Mouse (Mus musculus) myocyte (in vitro differentiated cells): ENCODE measurements around the gene Adcy6. TPM values are rescaled to one million over a fixed set of nuclear protein-coding genes. Genes with fewer than 3 reads are reported as not detected.

Experiments
- H3K27me3 ChIP-seq: one replicate; pipeline ENCODE4 v1.6.1; 2011; ENCODE audit not compliant: control insufficient read depth, insufficient read depth, insufficient read length
- H3K36me3 ChIP-seq: one replicate; pipeline ENCODE4 v1.6.1; 2011; ENCODE audit not compliant: control insufficient read depth, insufficient read depth
- H3K4me2 ChIP-seq: one replicate; pipeline ENCODE4 v1.6.1; 2011; ENCODE audit warnings: low read depth, control low read depth
- H3K4me3 ChIP-seq: one replicate; pipeline ENCODE4 v1.5.1; 2011; ENCODE audit warnings: mild to moderate bottlenecking, control low read depth, moderate library complexity
- H3K79me2 ChIP-seq: one replicate; pipeline ENCODE4 v1.6.1; 2011; ENCODE audit not compliant: control insufficient read depth, insufficient read depth
- H3ac ChIP-seq: one replicate; pipeline ENCODE4 v1.6.1; 2011; ENCODE audit not compliant: control insufficient read depth, insufficient read length
- CEBPB ChIP-seq: IDR thresholded peaks from 2 replicates; pipeline ENCODE4 v1.6.1; 2011; ENCODE audit warnings: mild to moderate bottlenecking, moderate library complexity; ENCODE audit not compliant: poor library complexity, insufficient read depth, severe bottlenecking
- E2F4 ChIP-seq: IDR thresholded peaks from one replicate; pipeline ENCODE4 v1.6.1; 2011; ENCODE audit warnings: mild to moderate bottlenecking, control low read depth, moderate library complexity; ENCODE audit not compliant: insufficient read depth
- MAX ChIP-seq: IDR thresholded peaks from one replicate; pipeline ENCODE4 v1.6.1; 2011; ENCODE audit warnings: low read depth, mild to moderate bottlenecking, control low read depth
- MYOD1 ChIP-seq, 3 experiments: IDR thresholded peaks; one replicate each; pipeline ENCODE4 v1.6.1; 2011; ENCODE audit warnings: control low read depth in 2 of 3, low read depth in 2 of 3, mild to moderate bottlenecking in 2 of 3, moderate library complexity in 1 of 3; ENCODE audit not compliant: insufficient read length in 2 of 3, control insufficient read depth in 1 of 3
- MYOG ChIP-seq, 3 experiments: IDR thresholded peaks; one replicate each; pipeline ENCODE4 v1.6.1; 2011; ENCODE audit warnings: control low read depth in 2 of 3, low read depth in 2 of 3, mild to moderate bottlenecking in 2 of 3; ENCODE audit not compliant: insufficient read length in 2 of 3, control insufficient read depth in 1 of 3, insufficient read depth in 1 of 3
- POLR2A ChIP-seq: IDR thresholded peaks from one replicate; pipeline ENCODE4 v1.6.1; 2011; ENCODE audit warnings: low read depth, mild to moderate bottlenecking, control low read depth, moderate library complexity; ENCODE audit not compliant: insufficient read length
- POLR2AphosphoS2 ChIP-seq: IDR thresholded peaks from one replicate; pipeline ENCODE4 v1.6.1; 2011; ENCODE audit warnings: low read depth, control low read depth; ENCODE audit not compliant: insufficient read length
- REST ChIP-seq: IDR thresholded peaks from one replicate; pipeline ENCODE4 v1.6.1; 2011; ENCODE audit warnings: mild to moderate bottlenecking, control low read depth, moderate library complexity; ENCODE audit not compliant: insufficient read depth, insufficient read length
- SRF ChIP-seq: IDR thresholded peaks from one replicate; pipeline ENCODE4 v1.6.1; 2011; ENCODE audit warnings: low read depth; ENCODE audit not compliant: control insufficient read depth, insufficient read length
- TCF12 ChIP-seq: IDR thresholded peaks from one replicate; pipeline ENCODE4 v1.6.1; 2011; ENCODE audit warnings: mild to moderate bottlenecking, control low read depth; ENCODE audit not compliant: poor library complexity, insufficient read depth, severe bottlenecking
- TCF3 ChIP-seq: IDR thresholded peaks from one replicate; pipeline ENCODE4 v1.6.1; 2011; ENCODE audit warnings: low read depth, control low read depth; ENCODE audit not compliant: insufficient read length
- USF1 ChIP-seq: IDR thresholded peaks from one replicate; pipeline ENCODE4 v1.6.1; 2011; ENCODE audit warnings: low read depth, mild to moderate bottlenecking, control low read depth, moderate library complexity
- polyA plus RNA-seq: library from polyadenylated mRNA; unstranded; fragments of >200 nt; fragmentation: generic; extraction: Trizol; gene quantifications from one replicate; pipeline ENCODE4 v1.2.1, GENCODE M21; 2012; ENCODE audit warnings: missing spikeins

Adcy6 gene
- polyA plus RNA-seq, 1 experiment = 32.4 TPM

GRCm38 (mm10) chr15:98629464-98629863 is 19.6 kb upstream of the Adcy6 start:
- no peaks in the 10 kb centered on the region for H3K36me3 ChIP-seq
- TF ChIP-seq CEBPB (no peak), TCF3 (no peak), REST (no peak), MYOD1 (IDR thresholded peaks at IDR 0.05; ENCODE audit: control insufficient read depth in 1 of 3, insufficient read length in 2 of 3, low read depth in 2 of 3) (no peak), POLR2A (no peak), USF1 (no peak), POLR2AphosphoS2 (no peak), MYOG (IDR thresholded peaks at IDR 0.05; ENCODE audit: control insufficient read depth in 1 of 3, insufficient read depth in 1 of 3, insufficient read length in 2 of 3, low read depth in 2 of 3) (no peak), SRF (no peak), MAX (no peak), E2F4 (no peak), TCF12 (no peak)
- H3ac ChIP-seq = no peak overlapping the region
- H3K4me3 ChIP-seq = no peak overlapping the region
- no peaks in the 10 kb centered on the region for H3K27me3 ChIP-seq
- H3K79me2 ChIP-seq = no peaks in the 10 kb centered on the region
- no peak overlapping the region for H3K4me2 ChIP-seq

- no peaks in the 10 kb centered on the region for H3K36me3 ChIP-seq
- no peak overlapping the region for H3K4me3 ChIP-seq
- H3K27me3 ChIP-seq = no peaks in the 10 kb centered on the region
- no peak overlapping the region for H3K4me2 ChIP-seq
- no peak for TF ChIP-seq SRF
- peak in 2 of 3 experiments; percentile 9 to 75 for TF ChIP-seq MYOD1 (IDR thresholded peaks at IDR 0.05; ENCODE audit: control insufficient read depth in 1 of 3, insufficient read length in 2 of 3, low read depth in 2 of 3)
- TF ChIP-seq MYOG (IDR thresholded peaks at IDR 0.05; ENCODE audit: control insufficient read depth in 1 of 3, insufficient read depth in 1 of 3, insufficient read length in 2 of 3, low read depth in 2 of 3) = peak in 1 of 3 experiments; percentile 64
- H3ac ChIP-seq = no peak overlapping the region
- H3K79me2 ChIP-seq = no peaks in the 10 kb centered on the region
Measured at GRCm38 (mm10) chr15:98628589-98629254, 18.8 kb upstream of the Adcy6 start.

GRCm38 (mm10) chr15:98626487-98627212 is 16.8 kb upstream of the Adcy6 start:
- Histone ChIP-seq H3K79me2 (no peaks in the 10 kb centered on the region), H3K27me3 (no peaks in the 10 kb centered on the region), H3K4me3 (no peak overlapping the region), H3ac (no peak overlapping the region), H3K4me2 (peak overlapping the region; percentile 52), H3K36me3 (no peaks in the 10 kb centered on the region)
- no peak for TF ChIP-seq MYOD1 (IDR thresholded peaks at IDR 0.05; ENCODE audit: control insufficient read depth in 1 of 3, insufficient read length in 2 of 3, low read depth in 2 of 3)

- TF ChIP-seq POLR2A = no peak
- TF ChIP-seq MYOG (IDR thresholded peaks at IDR 0.05; ENCODE audit: control insufficient read depth in 1 of 3, insufficient read depth in 1 of 3, insufficient read length in 2 of 3, low read depth in 2 of 3) = peak in 1 of 3 experiments; percentile 7
- TF ChIP-seq CEBPB = no peak
- no peak for TF ChIP-seq REST
- no peak overlapping the region for H3K4me3 ChIP-seq
- H3K27me3 ChIP-seq = no peaks in the 10 kb centered on the region
- no peak overlapping the region for H3ac ChIP-seq
- no peaks in the 10 kb centered on the region for H3K36me3 ChIP-seq
- peak overlapping the region; percentile 79 for H3K4me2 ChIP-seq
- no peaks in the 10 kb centered on the region for H3K79me2 ChIP-seq
Measured at GRCm38 (mm10) chr15:98626078-98626477, 16.2 kb upstream of the Adcy6 start.

- Histone ChIP-seq H3ac (no peak overlapping the region), H3K79me2 (no peaks in the 10 kb centered on the region), H3K4me2 (no peak overlapping the region), H3K4me3 (no peak overlapping the region), H3K27me3 (no peaks in the 10 kb centered on the region), H3K36me3 (no peaks in the 10 kb centered on the region)
- TF ChIP-seq MYOG (IDR thresholded peaks at IDR 0.05; ENCODE audit: control insufficient read depth in 1 of 3, insufficient read depth in 1 of 3, insufficient read length in 2 of 3, low read depth in 2 of 3) (no peak), POLR2A (no peak), CEBPB (no peak), REST (no peak), E2F4 (no peak), MYOD1 (IDR thresholded peaks at IDR 0.05; ENCODE audit: control insufficient read depth in 1 of 3, insufficient read length in 2 of 3, low read depth in 2 of 3) (no peak), TCF3 (no peak), TCF12 (no peak), USF1 (no peak)
Measured at GRCm38 (mm10) chr15:98623361-98623821, 13.5 kb upstream of the Adcy6 start.
